Mouse (Mus musculus) liver, embryonic 12.5 days (tissue): ENCODE results near the gene Lmntd2. TPM values are rescaled to one million over a fixed set of nuclear protein-coding genes. Genes with fewer than 3 reads are reported as not detected.

Source experiments
- ATAC-seq: fragments of 200-750 bp; cut with Nextera tagmentation; 2 replicates; pipeline ENCODE4 v1.8.0; 2017; ENCODE audit warnings: moderate number of reproducible peaks, mild to moderate bottlenecking, moderate library complexity
- H3K27ac ChIP-seq: fragments of 300-500 bp; sonication (generic); 2 replicates; pipeline ENCODE4 v1.5.1; 2016; ENCODE audit warnings: mild to moderate bottlenecking
- H3K27me3 ChIP-seq: fragments of 300-500 bp; sonication (generic); replicated peaks from 2 replicates; pipeline ENCODE4 v1.6.1; 2016; ENCODE audit warnings: mild to moderate bottlenecking, moderate library complexity
- H3K36me3 ChIP-seq: fragments of 300-500 bp; sonication (generic); 2 replicates; pipeline ENCODE4 v1.6.1; 2016; ENCODE audit warnings: mild to moderate bottlenecking, moderate library complexity
- H3K4me1 ChIP-seq: fragments of 300-500 bp; sonication (generic); 2 replicates; pipeline ENCODE4 v1.6.1; 2016
- H3K4me2 ChIP-seq: fragments of 300-500 bp; sonication (generic); 2 replicates; pipeline ENCODE4 v1.6.1; 2016; ENCODE audit warnings: mild to moderate bottlenecking, moderate library complexity
- H3K4me3 ChIP-seq: fragments of 300-500 bp; sonication (generic); 2 replicates; pipeline ENCODE4 v1.5.1; 2016; ENCODE audit warnings: mild to moderate bottlenecking, moderate library complexity
- H3K9ac ChIP-seq: fragments of 300-500 bp; sonication (generic); 2 replicates; pipeline ENCODE4 v1.6.1; 2016; ENCODE audit warnings: mild to moderate bottlenecking, moderate library complexity
- H3K9me3 ChIP-seq: fragments of 300-500 bp; sonication (generic); replicated peaks from 2 replicates; pipeline ENCODE4 v1.6.1; 2016; ENCODE audit warnings: mild to moderate bottlenecking, moderate library complexity
- WGBS: fragments of 180-500 bp; shearing (Covaris S2); methylation state at CpG from one replicate; pipeline ENCODE4 v1.1.7; 2016; ENCODE audit not compliant: insufficient replicate concordance; 5-methylcytosine and 5-hydroxymethylcytosine counted together
- polyA plus RNA-seq: library from polyadenylated mRNA; unstranded; fragments of >200 nt; fragmentation: Nextera tagmentation; extraction: Ambion mirVana; gene quantifications from 2 replicates; pipeline ENCODE4 v1.2.1, GENCODE M21; 2016

The Lmntd2 gene
- polyA plus RNA-seq, 1 experiment from 2014 or later: 1.1 TPM

GRCm38 (mm10) chr7:141195754-141196153 lies 18.1 kb downstream of the Lmntd2 start:
- Histone ChIP-seq H3K36me3 (peaks cover 19% of the 10 kb centered on the region), H3K4me3 (no peak overlapping the region), H3K9ac (peak overlapping the region; percentile 66; the same call in 1 of the 2 replicates), H3K4me1 (peaks cover 91% of the 10 kb centered on the region), H3K27me3 (no peaks in the 10 kb centered on the region), H3K9me3 (no peaks in the 10 kb centered on the region), H3K4me2 (peak overlapping the region; percentile 97), H3K27ac (peak overlapping the region; percentile 95)
- WGBS: 87% methylated on average over 2 of the region's 2 CpGs
- ATAC-seq: no peak

- Histone ChIP-seq H3K27ac (peak overlapping the region; percentile 95), H3K9me3 (no peaks in the 10 kb centered on the region), H3K4me1 (peaks cover 89% of the 10 kb centered on the region), H3K36me3 (peaks cover 28% of the 10 kb centered on the region), H3K4me2 (peak overlapping the region; percentile 97), H3K27me3 (no peaks in the 10 kb centered on the region), H3K4me3 (peak overlapping the region; percentile 93), H3K9ac (peak overlapping the region; percentile 82)
- ATAC-seq: peak; percentile 8
- WGBS: 1% methylated on average over 28 of the region's 28 CpGs
These were observed 19.1 kb downstream of the Lmntd2 start for GRCm38 (mm10) chr7:141194830-141195229.

GRCm38 (mm10) chr7:141194409-141194808 lies 19.5 kb downstream of the Lmntd2 start:
- peak overlapping the region; percentile 95 for H3K27ac ChIP-seq
- whole genome bisulfite sequencing: under 1% methylated on average over 23 of the region's 23 CpGs
- peak overlapping the region; percentile 93 for H3K4me3 ChIP-seq
- no peaks in the 10 kb centered on the region for H3K9me3 ChIP-seq
- peaks cover 85% of the 10 kb centered on the region for H3K4me1 ChIP-seq
- H3K9ac ChIP-seq: peak overlapping the region; percentile 82
- H3K36me3 ChIP-seq: peaks cover 32% of the 10 kb centered on the region
- no peak for ATAC-seq
- peak overlapping the region; percentile 97 for H3K4me2 ChIP-seq
- H3K27me3 ChIP-seq: no peaks in the 10 kb centered on the region

GRCm38 (mm10) chr7:141193948-141194347 lies 19.9 kb downstream of the Lmntd2 start, which contains the start of the genes Hras and Lrrc56:
Gene Hras, minus strand, starts transcription at chr7:141194005.
Gene Lrrc56, plus strand, starts transcription at chr7:141194157.
- peaks cover 37% of the 10 kb centered on the region for H3K36me3 ChIP-seq
- H3K9ac ChIP-seq: peak within 1 kb of the TSS; percentile 98
- ATAC-seq: peak; percentile 91
- under 1% methylated on average over 39 of the region's 39 CpGs for WGBS
- peaks cover 80% of the 10 kb centered on the region for H3K4me1 ChIP-seq
- no peaks in the 10 kb centered on the region for H3K27me3 ChIP-seq
- peak within 1 kb of the TSS; percentile 93 for H3K4me3 ChIP-seq
- no peaks in the 10 kb centered on the region for H3K9me3 ChIP-seq
- H3K4me2 ChIP-seq: peak within 1 kb of the TSS; percentile 97
- H3K27ac ChIP-seq: peak within 1 kb of the TSS; percentile 95

- Histone ChIP-seq H3K9me3 (no peaks in the 10 kb centered on the region), H3K36me3 (peaks cover 41% of the 10 kb centered on the region), H3K9ac (peak overlapping the region; percentile 98), H3K4me1 (peaks cover 75% of the 10 kb centered on the region), H3K4me2 (peak overlapping the region; percentile 92), H3K27ac (peak overlapping the region; percentile 95), H3K27me3 (no peaks in the 10 kb centered on the region), H3K4me3 (peak overlapping the region; percentile 93)
- under 1% methylated on average over 34 of the region's 43 CpGs for WGBS
- no peak for ATAC-seq
These were observed 20.5 kb downstream of the Lmntd2 start for GRCm38 (mm10) chr7:141193348-141193856.

GRCm38 (mm10) chr7:141192776-141193347 lies 21.0 kb downstream of the Lmntd2 start:
- Histone ChIP-seq H3K27ac (peak overlapping the region; percentile 95), H3K4me3 (peak overlapping the region; percentile 93)

GRCm38 (mm10) chr7:141191796-141192685 lies 21.8 kb downstream of the Lmntd2 start:
- peaks cover 61% of the 10 kb centered on the region for H3K4me1 ChIP-seq
- WGBS: 90% methylated on average over 24 of the region's 24 CpGs
- no peak for ATAC-seq
- H3K9ac ChIP-seq: peak overlapping the region; percentile 98
- peak overlapping the region; percentile 92 for H3K4me2 ChIP-seq
- H3K36me3 ChIP-seq: peaks cover 41% of the 10 kb centered on the region
- H3K27me3 ChIP-seq: no peaks in the 10 kb centered on the region
- H3K27ac ChIP-seq: peak overlapping the region; percentile 95
- no peaks in the 10 kb centered on the region for H3K9me3 ChIP-seq
- H3K4me3 ChIP-seq: peak overlapping the region; percentile 93

More at GRCm38 (mm10) chr7:141192776-141193347, 21.0 kb downstream of the Lmntd2 start:
- Histone ChIP-seq H3K9ac (peak overlapping the region; percentile 98), H3K27me3 (no peaks in the 10 kb centered on the region), H3K4me2 (peak overlapping the region; percentile 92), H3K9me3 (no peaks in the 10 kb centered on the region), H3K4me1 (peaks cover 69% of the 10 kb centered on the region), H3K36me3 (peaks cover 41% of the 10 kb centered on the region)
- 21% methylated on average over 12 of the region's 12 CpGs for WGBS
- no peak for ATAC-seq

GRCm38 (mm10) chr7:141191036-141191435 lies 22.8 kb downstream of the Lmntd2 start:
- peaks cover 51% of the 10 kb centered on the region for H3K4me1 ChIP-seq
- H3K9me3 ChIP-seq: no peaks in the 10 kb centered on the region
- peaks cover 41% of the 10 kb centered on the region for H3K36me3 ChIP-seq
- H3K27me3 ChIP-seq: no peaks in the 10 kb centered on the region
- H3K9ac ChIP-seq: no peak overlapping the region
- no peak overlapping the region for H3K4me3 ChIP-seq
- no peak overlapping the region for H3K4me2 ChIP-seq
- WGBS: 90% methylated on average over 14 of the region's 14 CpGs
- peak overlapping the region; percentile 36; the same call in 1 of the 2 replicates for H3K27ac ChIP-seq
- no peak for ATAC-seq

- no peak for ATAC-seq
- WGBS: 85% methylated on average over 3 of the region's 3 CpGs
These were observed 23.7 kb downstream of the Lmntd2 start for GRCm38 (mm10) chr7:141190220-141190619.

GRCm38 (mm10) chr7:141188733-141189132 lies 25.1 kb downstream of the Lmntd2 start:
- no peak overlapping the region for H3K4me2 ChIP-seq
- 86% methylated on average over 3 of the region's 3 CpGs for WGBS
- no peak overlapping the region for H3K9ac ChIP-seq
- peaks cover 41% of the 10 kb centered on the region for H3K36me3 ChIP-seq
- H3K9me3 ChIP-seq: no peaks in the 10 kb centered on the region
- ATAC-seq: no peak
- peaks cover 33% of the 10 kb centered on the region for H3K4me1 ChIP-seq
- H3K4me3 ChIP-seq: no peak overlapping the region
- H3K27me3 ChIP-seq: no peaks in the 10 kb centered on the region
- no peak overlapping the region for H3K27ac ChIP-seq

More at GRCm38 (mm10) chr7:141190220-141190619, 23.7 kb downstream of the Lmntd2 start:
- Histone ChIP-seq H3K4me3 (no peak overlapping the region), H3K4me2 (no peak overlapping the region), H3K27me3 (no peaks in the 10 kb centered on the region), H3K27ac (0 out of 2 replicates have a peak overlapping the region, but pooled peaks have one; percentile 36), H3K4me1 (peaks cover 43% of the 10 kb centered on the region), H3K9ac (no peak overlapping the region), H3K36me3 (peaks cover 41% of the 10 kb centered on the region), H3K9me3 (no peaks in the 10 kb centered on the region)

GRCm38 (mm10) chr7:141188194-141188593 lies 25.7 kb downstream of the Lmntd2 start:
- Histone ChIP-seq H3K27me3 (no peaks in the 10 kb centered on the region), H3K36me3 (peaks cover 41% of the 10 kb centered on the region), H3K4me1 (peaks cover 32% of the 10 kb centered on the region), H3K4me2 (no peak overlapping the region), H3K4me3 (no peak overlapping the region), H3K27ac (no peak overlapping the region), H3K9ac (no peak overlapping the region), H3K9me3 (no peaks in the 10 kb centered on the region)
- WGBS: 71% methylated on average over 3 of the region's 3 CpGs
- no peak for ATAC-seq
